In the genomic region with DNA sequence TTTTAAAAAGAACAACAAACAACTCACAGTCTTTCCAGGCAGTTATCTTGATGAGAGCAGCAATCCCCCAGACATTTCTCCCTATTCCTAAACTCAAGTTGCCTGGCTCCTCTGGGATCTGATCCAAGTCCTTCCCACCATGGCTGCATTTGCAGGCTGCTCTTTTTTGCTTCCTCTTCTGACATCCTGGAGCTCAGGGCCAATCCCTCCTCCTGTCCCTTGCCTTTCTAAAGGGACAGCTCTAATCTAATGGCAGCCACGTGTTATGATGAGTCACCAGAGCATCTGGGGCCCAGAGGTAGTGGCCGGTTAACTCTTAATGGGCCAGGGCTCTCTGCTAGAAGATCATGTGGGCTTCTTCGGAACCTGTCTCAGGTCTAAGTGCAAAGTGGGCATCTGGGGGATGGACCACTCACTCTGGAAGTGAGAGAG, we compare ENCODE assay signal across 8 mouse cellular contexts. TPM values are rescaled to one million over a fixed set of nuclear protein-coding genes. Genes with fewer than 3 reads are reported as not detected.
DNase-seq lines count a peak whose midpoint lies in the region; ATAC-seq and TF ChIP-seq lines count a peak whose summit lies in the region.

No protein-coding gene starts in this region.

- 11% methylated on average over 3 of the region's 3 CpGs for WGBS in forebrain, embryonic 13.5 days
- WGBS in heart, postnatal 0 days, result 1% methylated on average over 3 of the region's 3 CpGs
- 6% methylated on average over 3 of the region's 3 CpGs for WGBS in lung, adult 2 months
- 7% methylated on average over 3 of the region's 3 CpGs for WGBS in olfactory bulb, adult 2 months

- H3K27ac ChIP-seq in forebrain, embryonic 13.5 days, result 0 out of 2 replicates have a peak overlapping the region, but pooled peaks have one; percentile 25
- peak overlapping the region; percentile 72 for H3K27ac ChIP-seq in heart, postnatal 0 days (ENCODE audit: low read depth)
- H3K27ac ChIP-seq in olfactory bulb, adult 2 months (ENCODE audit: insufficient read depth, low read depth, low read length), result no peak overlapping the region

- no peaks in the 10 kb centered on the region for H3K36me3 ChIP-seq in forebrain, embryonic 13.5 days (ENCODE audit: poor library complexity, severe bottlenecking)
- H3K36me3 ChIP-seq in heart, postnatal 0 days (replicated peaks; ENCODE audit: control insufficient read depth, insufficient read depth, low read length), result no peaks in the 10 kb centered on the region

- TF ChIP-seq CTCF in heart, postnatal 0 days (IDR thresholded peaks at IDR 0.05; ENCODE audit: low read depth), result no peak
- no peak for TF ChIP-seq CTCF in lung, adult 2 months (IDR thresholded peaks at IDR 0.05; ENCODE audit: insufficient read depth, low read length)
- no peak for TF ChIP-seq CTCF in olfactory bulb, adult 2 months (IDR thresholded peaks at IDR 0.05; ENCODE audit: insufficient read depth, low read depth, low read length)

- H3K4me2 ChIP-seq in forebrain, embryonic 13.5 days, result peak overlapping the region; percentile 100
- H3K4me2 ChIP-seq in heart, postnatal 0 days (ENCODE audit: low read depth, low read length), result peak overlapping the region; percentile 81

- peak overlapping the region; percentile 64 for H3K4me3 ChIP-seq in forebrain, embryonic 13.5 days
- peak overlapping the region; percentile 59 for H3K4me3 ChIP-seq in heart, postnatal 0 days (ENCODE audit: low read depth, low read length)
- peak overlapping the region; percentile 51 for H3K4me3 ChIP-seq in lung, adult 2 months (replicated peaks; ENCODE audit: extremely low read depth, low read depth, low read length)
- peak overlapping the region; percentile 68 for H3K4me3 ChIP-seq in olfactory bulb, adult 2 months (ENCODE audit: insufficient read depth, low read depth, low read length)

- H3K9me3 ChIP-seq in forebrain, embryonic 13.5 days (replicated peaks), result no peaks in the 10 kb centered on the region
- H3K9me3 ChIP-seq in heart, postnatal 0 days (replicated peaks; ENCODE audit: control insufficient read depth, low read length), result no peaks in the 10 kb centered on the region

- ATAC-seq in forebrain, embryonic 13.5 days, result peak; percentile 61
- peak; percentile 92 for ATAC-seq in heart, postnatal 0 days (ENCODE audit: insufficient read depth, low read depth)

- 0 out of 2 replicates have a peak overlapping the region, but pooled peaks have one; percentile 80 for H3K9ac ChIP-seq in forebrain, embryonic 13.5 days
- peak overlapping the region; percentile 63 for H3K9ac ChIP-seq in heart, postnatal 0 days (replicated peaks; ENCODE audit: low read depth, low read length)

- DNase-seq in NIH3T3 (ENCODE audit: low read depth), result peak; percentile 90
- DNase-seq in cerebellum, adult 11-12 months, result peak; percentile 70
- DNase-seq in heart, postnatal 0 days (ENCODE audit: low spot score), result peak; percentile 94
- DNase-seq in kidney, postnatal 36 days, result peak; percentile 75 to 79
- peak; percentile 31 for DNase-seq in lung, adult 2 months
- DNase-seq in thymus, postnatal 25 days, result no peak

- TF ChIP-seq EP300 in heart, postnatal 0 days (IDR thresholded peaks at IDR 0.05; ENCODE audit: low read depth), result peak; percentile 87; the same call in 1 of the 2 replicates

- TF ChIP-seq POLR2A in lung, adult 2 months (IDR thresholded peaks at IDR 0.05; ENCODE audit: borderline replicate concordance, extremely low read depth, low read depth, low read length), result no peak
- TF ChIP-seq POLR2A in olfactory bulb, adult 2 months (IDR thresholded peaks at IDR 0.05; ENCODE audit: insufficient read depth, low read depth, low read length), result no peak

- peaks cover 10% of the 10 kb centered on the region; the same call in 1 of the 2 replicates for H3K27me3 ChIP-seq in forebrain, embryonic 13.5 days
- H3K27me3 ChIP-seq in heart, postnatal 0 days (ENCODE audit: control insufficient read depth, insufficient read depth, low read length), result no peaks in the 10 kb centered on the region

- peaks cover 16% of the 10 kb centered on the region for H3K4me1 ChIP-seq in forebrain, embryonic 13.5 days
- peaks cover 11% of the 10 kb centered on the region for H3K4me1 ChIP-seq in heart, postnatal 0 days (ENCODE audit: control insufficient read depth, insufficient read depth)
- H3K4me1 ChIP-seq in lung, adult 2 months (ENCODE audit: control insufficient read depth, insufficient read depth, low read length), result peaks cover 9% of the 10 kb centered on the region
- peaks cover 7% of the 10 kb centered on the region for H3K4me1 ChIP-seq in olfactory bulb, adult 2 months (ENCODE audit: control insufficient read depth, insufficient read depth, low read length)

RNA-seq across cellular contexts. Expression of gene Ttc39a, which starts 0.4 kb away (rescaled TPM):
- 0.86 and 1.0 TPM in 2 replicates for polyA plus RNA-seq in forebrain, embryonic 13.5 days (2015; fragmentation: Nextera tagmentation; extraction: Ambion mirVana)
- 4.2 and 10.0 TPM in 2 replicates for total RNA-seq in heart, postnatal 0 days (2014; rRNA removed; ENCODE audit: low replicate concordance)
- polyA plus RNA-seq in heart, postnatal 0 days (2015; fragmentation: Nextera tagmentation; extraction: Ambion mirVana), result 3.4 and 3.6 TPM in 2 replicates
- 14.8 and 16.4 TPM in 2 replicates for polyA plus RNA-seq in lung, adult 2 months (2012; rRNA removed)
- not detected in 2 replicates for polyA plus RNA-seq in olfactory bulb, adult 2 months (2012; ENCODE audit: insufficient read depth, insufficient read length, low replicate concordance, missing spikeins)
